Mouse (Mus musculus): ENCODE results near the gene Lonp1.
A peak's percentile ranks its signal among the peaks of the same experiment; 100 is the strongest.

DNA sequence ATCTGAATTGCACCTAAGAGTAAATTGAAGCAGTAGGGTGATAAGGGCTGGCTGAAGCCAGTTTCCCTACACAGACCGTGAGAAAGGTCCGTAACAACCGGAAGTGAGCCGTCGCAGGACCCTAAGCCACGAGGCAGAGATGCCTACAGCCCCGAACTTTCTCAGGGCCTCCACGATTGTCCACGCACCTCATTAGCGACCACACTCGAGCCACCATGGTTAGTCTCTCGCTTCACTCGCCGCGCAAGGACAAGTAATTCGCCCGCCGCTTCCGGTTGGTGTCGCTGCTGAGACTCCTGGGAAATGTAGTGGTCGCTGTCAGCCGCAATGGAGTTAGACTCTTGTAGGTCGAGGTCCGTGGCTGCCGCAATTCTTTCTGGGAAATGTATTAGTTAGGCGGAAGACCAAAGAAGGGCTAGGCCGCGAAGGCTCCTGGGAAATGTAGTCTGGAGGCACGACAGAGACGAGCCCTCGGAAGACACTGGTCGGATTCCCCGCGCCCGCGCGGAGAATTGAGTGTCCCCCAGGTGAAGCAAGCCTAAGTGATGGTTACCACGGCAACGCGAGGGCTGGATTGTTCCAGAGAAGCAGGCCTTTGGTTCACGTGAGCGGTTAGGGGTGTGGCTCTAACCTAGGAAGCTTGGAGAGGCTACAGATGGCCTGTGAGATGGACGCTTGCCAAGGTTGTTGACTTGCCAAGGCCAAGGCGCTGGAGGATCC, 17.1 kb downstream of the Lonp1 start, which contains the start of gene 2410015M20Rik:
- TF ChIP-seq CTCF (IDR thresholded peaks at IDR 0.05; ENCODE audit: low read depth) (peak; percentile 81), EP300 (optimal IDR thresholded peaks at IDR 0.05) (no peak)
